Comparison of ENCODE assay signal across 16 mouse cellular contexts in the genomic region with DNA sequence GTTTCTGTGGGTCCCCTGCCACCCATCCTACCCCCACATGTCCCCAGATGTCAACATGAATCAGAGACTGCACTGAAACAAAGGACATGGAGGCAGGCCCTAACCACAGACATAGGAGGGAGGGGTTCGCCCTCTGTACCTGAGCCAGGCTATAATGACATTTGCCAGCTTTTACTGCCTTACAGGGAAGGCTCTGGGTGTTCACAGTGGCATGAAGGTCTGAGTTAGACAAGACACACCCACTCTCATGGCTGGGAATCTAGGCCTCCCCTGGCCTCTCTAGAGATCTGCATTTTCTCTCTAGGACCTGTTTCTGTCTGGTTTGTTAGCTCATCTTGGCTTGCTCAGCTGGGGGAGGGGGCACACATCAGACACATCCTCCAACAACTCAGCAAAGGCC.
A peak's percentile ranks its signal among the peaks of the same experiment; 100 is the strongest.
DNase-seq lines count a peak whose midpoint lies in the region; ATAC-seq lines count a peak whose summit lies in the region.
"Had no signal": no experiment of that assay in that cellular context is flagged by ENCODE, and none has a peak within 500 bp of the region (broad histone marks: within the 10 kb centered on the region; RNA-seq: fewer than 3 reads in every experiment).

No protein-coding gene starts in this region.

- no peaks in the 10 kb centered on the region for H3K9me3 ChIP-seq in heart, embryonic 10.5 days
- H3K9me3 ChIP-seq in embryonic facial prominence, embryonic 14.5 days (ENCODE audit: control insufficient read depth, low read length), result no peaks in the 10 kb centered on the region
- H3K9me3 ChIP-seq in limb, embryonic 11.5 days (ENCODE audit: control insufficient read depth, low read length), result no peaks in the 10 kb centered on the region
- H3K9me3 ChIP-seq: hindbrain, embryonic 13.5 days; liver, embryonic 15.5 days; neural tube, embryonic 13.5 days had no signal

- H3K9ac ChIP-seq in embryonic facial prominence, embryonic 14.5 days (ENCODE audit: low read depth, low read length), result no peak overlapping the region
- no peak overlapping the region for H3K9ac ChIP-seq in limb, embryonic 11.5 days (ENCODE audit: low read length)
- H3K9ac ChIP-seq: hindbrain, embryonic 13.5 days; liver, embryonic 15.5 days; neural tube, embryonic 13.5 days had no signal

- intact Hi-C loops in left cerebral cortex, postnatal 14 days (cut with DNase I), result no loop called here

- peaks cover 36% of the 10 kb centered on the region for H3K4me1 ChIP-seq in heart, embryonic 10.5 days
- H3K4me1 ChIP-seq in embryonic facial prominence, embryonic 14.5 days (ENCODE audit: control insufficient read depth, insufficient read depth, low read length), result peaks cover 43% of the 10 kb centered on the region
- peaks cover 19% of the 10 kb centered on the region for H3K4me1 ChIP-seq in limb, embryonic 11.5 days (ENCODE audit: control insufficient read depth, insufficient read depth, low read length)
- H3K4me1 ChIP-seq: hindbrain, embryonic 13.5 days; liver, embryonic 15.5 days had no signal

- no peak overlapping the region for H3K4me2 ChIP-seq in embryonic facial prominence, embryonic 14.5 days (ENCODE audit: low read depth, low read length)
- H3K4me2 ChIP-seq in limb, embryonic 11.5 days (ENCODE audit: low read depth, severe bottlenecking), result no peak overlapping the region
- H3K4me2 ChIP-seq: hindbrain, embryonic 13.5 days; liver, embryonic 15.5 days; neural tube, embryonic 13.5 days had no signal

- H3K27ac ChIP-seq in heart, embryonic 10.5 days, result peak overlapping the region; percentile 65
- H3K27ac ChIP-seq in embryonic facial prominence, embryonic 14.5 days (replicated peaks; ENCODE audit: low read depth, low read length), result peak overlapping the region; percentile 79
- H3K27ac ChIP-seq in limb, embryonic 11.5 days (replicated peaks; ENCODE audit: low read depth, low read length), result peak overlapping the region; percentile 65
- H3K27ac ChIP-seq: hindbrain, embryonic 13.5 days; liver, embryonic 15.5 days; neural tube, embryonic 13.5 days had no signal

- DNase-seq in heart, embryonic 10.5 days (ENCODE audit: low spot score), result no peak
- DNase-seq in heart, postnatal 4 days, result no peak
- DNase-seq in MN1 (ENCODE audit: low spot score), result peak; percentile 37
- DNase-seq in embryonic facial prominence, embryonic 14.5 days (ENCODE audit: low spot score), result peak; percentile 71
- no peak for DNase-seq in limb, embryonic 11.5 days (ENCODE audit: low spot score)
- no peak for DNase-seq in cerebellum, postnatal 25 days
- DNase-seq in left cerebral cortex, postnatal 14 days (ENCODE audit: low spot score in 2 of 2), result no peak
- DNase-seq in ovary, postnatal 10 days (ENCODE audit: low spot score), result no peak
- DNase-seq: B cell, adult 2 months; cerebellum, adult 11-12 months; gastrocnemius, postnatal 10 days; kidney, adult 9 months; lung, postnatal 14 days had no signal

- no peaks in the 10 kb centered on the region for H3K36me3 ChIP-seq in heart, embryonic 10.5 days
- H3K36me3 ChIP-seq in embryonic facial prominence, embryonic 14.5 days (ENCODE audit: control insufficient read depth, insufficient read depth, low read length), result no peaks in the 10 kb centered on the region
- no peaks in the 10 kb centered on the region for H3K36me3 ChIP-seq in limb, embryonic 11.5 days (ENCODE audit: control insufficient read depth, insufficient read depth, low read length)
- H3K36me3 ChIP-seq: hindbrain, embryonic 13.5 days; liver, embryonic 15.5 days; neural tube, embryonic 13.5 days had no signal

- H3K4me3 ChIP-seq in heart, embryonic 10.5 days, result no peak overlapping the region
- H3K4me3 ChIP-seq in embryonic facial prominence, embryonic 14.5 days (ENCODE audit: low read depth, low read length), result no peak overlapping the region
- H3K4me3 ChIP-seq in limb, embryonic 11.5 days (ENCODE audit: low read depth, low read length), result no peak overlapping the region
- H3K4me3 ChIP-seq: hindbrain, embryonic 13.5 days; liver, embryonic 15.5 days; neural tube, embryonic 13.5 days had no signal

- no peaks in the 10 kb centered on the region for H3K27me3 ChIP-seq in heart, embryonic 10.5 days (ENCODE audit: insufficient read depth, poor library complexity, severe bottlenecking)
- H3K27me3 ChIP-seq in embryonic facial prominence, embryonic 14.5 days (replicated peaks; ENCODE audit: control insufficient read depth, insufficient read depth, low read length), result no peaks in the 10 kb centered on the region
- H3K27me3 ChIP-seq in limb, embryonic 11.5 days (ENCODE audit: control insufficient read depth, insufficient read depth, low read length), result no peaks in the 10 kb centered on the region
- H3K27me3 ChIP-seq: hindbrain, embryonic 13.5 days; liver, embryonic 15.5 days; neural tube, embryonic 13.5 days had no signal

- 88% methylated on average over 1 of the region's 1 CpGs for WGBS in heart, embryonic 10.5 days
- 54% methylated on average over 1 of the region's 1 CpGs for WGBS in embryonic facial prominence, embryonic 14.5 days
- WGBS in limb, embryonic 11.5 days, result 60% methylated on average over 1 of the region's 1 CpGs

- ATAC-seq in embryonic facial prominence, embryonic 14.5 days (ENCODE audit: low read depth), result peak; percentile 56; the same call in 1 of the 2 replicates
- no peak for ATAC-seq in limb, embryonic 11.5 days (ENCODE audit: insufficient number of reproducible peaks, low FRiP score, low TSS enrichment, low read depth)

Comparison
In these comparisons a context has a peak if more than half of its experiments do, and no peak if none do; other contexts are left out.
1. DNase-seq: peak in MN1 (single experiment) and embryonic facial prominence, embryonic 14.5 days (single experiment); none in heart, embryonic 10.5 days (single experiment), heart, postnatal 4 days (single experiment), limb, embryonic 11.5 days (single experiment), cerebellum, postnatal 25 days (0 of 2), left cerebral cortex, postnatal 14 days (0 of 2) and ovary, postnatal 10 days (single experiment).
2. Peak in every context shown above with its lines, with median percentiles within 50 percentile points of each other: H3K27ac ChIP-seq.